Mouse (Mus musculus): ENCODE measurements at regions not wholly inside any gene's neighbourhood (a gene's known extent, or its start where the extent isn't known, plus 50 kb on each side); places are given as distances from the start of the nearest gene placed in this dataset.

DNA sequence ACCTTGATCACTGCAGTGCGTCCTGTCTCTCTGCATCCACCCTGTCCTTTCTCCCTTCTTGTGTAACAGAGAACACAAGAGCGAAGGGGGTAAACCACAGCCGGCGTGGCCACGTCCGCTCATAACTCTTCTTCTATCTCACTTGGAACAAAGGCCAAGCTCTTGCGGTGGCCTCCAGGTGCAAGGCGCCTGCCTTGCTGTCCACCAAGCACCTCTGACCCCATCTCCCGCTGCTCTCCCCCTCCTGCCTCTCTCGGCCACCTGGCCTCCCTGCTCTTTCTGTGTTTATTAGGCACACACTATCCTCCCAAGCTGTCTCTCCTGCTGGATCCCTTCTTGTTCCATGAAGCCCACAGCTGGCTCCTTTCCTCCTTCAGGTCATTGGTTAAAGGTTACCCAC lies 71.3 kb downstream of the Ccdc54 start:
- H3K9me3 ChIP-seq (replicated peaks; ENCODE audit: control insufficient read depth, low read length) = no peaks in the 10 kb centered on the region
- no peaks in the 10 kb centered on the region for H3K27me3 ChIP-seq (ENCODE audit: control insufficient read depth, insufficient read depth, low read length)
- no peak overlapping the region for H3K9ac ChIP-seq (replicated peaks; ENCODE audit: low read length)
- no peak overlapping the region for H3K4me3 ChIP-seq (ENCODE audit: low read depth, low read length)
- no peak overlapping the region for H3K4me2 ChIP-seq (ENCODE audit: low read depth, low read length)
- 76% methylated on average over 10 of the region's 10 CpGs for WGBS
- no peak for DNase-seq (ENCODE audit: low spot score)
- ATAC-seq (replicated peaks; ENCODE audit: insufficient number of reproducible peaks, low FRiP score, low TSS enrichment, low read depth) = no peak
- H3K27ac ChIP-seq (replicated peaks; ENCODE audit: low read depth, low read length) = no peak overlapping the region
- no peaks in the 10 kb centered on the region for H3K4me1 ChIP-seq (ENCODE audit: control insufficient read depth, insufficient read depth, low read length)
- H3K36me3 ChIP-seq (replicated peaks; ENCODE audit: control insufficient read depth, insufficient read depth, low read depth, low read length) = no peaks in the 10 kb centered on the region

DNA sequence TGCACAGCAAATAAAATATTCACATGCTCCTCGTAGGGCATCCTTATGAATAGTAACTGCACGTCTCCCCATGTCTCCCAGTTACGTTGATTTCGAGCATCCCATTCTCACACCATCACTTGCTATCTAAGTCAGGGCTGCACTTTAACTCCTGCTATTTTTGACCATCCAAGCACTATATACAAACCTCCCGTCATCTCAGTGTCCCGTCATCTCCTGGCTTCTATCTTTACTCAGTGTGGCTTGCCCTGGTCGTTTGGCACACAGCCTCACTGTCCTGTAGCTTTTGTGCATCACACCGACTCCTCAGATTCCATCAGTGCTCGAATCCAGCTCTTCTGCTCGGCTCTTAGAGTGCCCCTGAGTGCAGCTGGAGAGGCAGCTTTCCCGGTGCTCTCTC lies 74.4 kb downstream of the Ccdc54 start:
- H3K9ac ChIP-seq (replicated peaks; ENCODE audit: low read length) = no peak overlapping the region
- ATAC-seq (replicated peaks; ENCODE audit: insufficient number of reproducible peaks, low FRiP score, low TSS enrichment, low read depth) (no peak), DNase-seq (ENCODE audit: low spot score) (no peak)
- no peak overlapping the region for H3K4me3 ChIP-seq (ENCODE audit: low read depth, low read length)
- H3K27ac ChIP-seq (replicated peaks; ENCODE audit: low read depth, low read length) = no peak overlapping the region
- H3K9me3 ChIP-seq (replicated peaks; ENCODE audit: control insufficient read depth, low read length) = no peaks in the 10 kb centered on the region
- 78% methylated on average over 11 of the region's 11 CpGs for WGBS
- H3K36me3 ChIP-seq (replicated peaks; ENCODE audit: control insufficient read depth, insufficient read depth, low read depth, low read length) = no peaks in the 10 kb centered on the region
- H3K4me1 ChIP-seq (ENCODE audit: control insufficient read depth, insufficient read depth, low read length) = no peaks in the 10 kb centered on the region
- H3K4me2 ChIP-seq (ENCODE audit: low read depth, low read length) = no peak overlapping the region
- no peaks in the 10 kb centered on the region for H3K27me3 ChIP-seq (ENCODE audit: control insufficient read depth, insufficient read depth, low read length)

DNA sequence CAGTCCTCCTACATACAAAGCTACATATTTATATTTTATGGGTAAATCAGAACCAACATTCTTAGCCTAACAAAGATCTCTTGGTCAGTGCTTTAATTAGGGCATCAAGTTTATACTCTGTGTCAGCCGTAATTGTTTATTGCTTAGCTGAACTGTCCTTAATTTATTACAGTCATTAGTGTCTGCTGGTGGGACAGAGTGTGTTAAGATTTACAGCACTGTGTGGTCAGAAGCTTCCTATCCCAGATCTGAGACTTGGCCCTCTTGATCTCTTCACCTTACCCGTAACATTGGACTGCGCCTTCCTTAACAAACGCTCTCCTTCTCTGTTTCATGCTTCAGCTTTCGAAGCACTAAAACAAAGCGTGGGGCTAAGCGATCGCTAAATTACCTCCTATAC lies 75.9 kb downstream of the Ccdc54 start:
- ATAC-seq (replicated peaks; ENCODE audit: insufficient number of reproducible peaks, low FRiP score, low TSS enrichment, low read depth) (no peak), DNase-seq (ENCODE audit: low spot score) (no peak)
- WGBS = 94% methylated on average over 8 of the region's 8 CpGs
- Histone ChIP-seq H3K4me1 (ENCODE audit: control insufficient read depth, insufficient read depth, low read length) (no peaks in the 10 kb centered on the region), H3K4me2 (ENCODE audit: low read depth, low read length) (no peak overlapping the region), H3K4me3 (ENCODE audit: low read depth, low read length) (no peak overlapping the region), H3K27me3 (ENCODE audit: control insufficient read depth, insufficient read depth, low read length) (no peaks in the 10 kb centered on the region), H3K27ac (replicated peaks; ENCODE audit: low read depth, low read length) (no peak overlapping the region), H3K36me3 (replicated peaks; ENCODE audit: control insufficient read depth, insufficient read depth, low read depth, low read length) (no peaks in the 10 kb centered on the region), H3K9ac (replicated peaks; ENCODE audit: low read length) (no peak overlapping the region), H3K9me3 (replicated peaks; ENCODE audit: control insufficient read depth, low read length) (no peaks in the 10 kb centered on the region)

DNA sequence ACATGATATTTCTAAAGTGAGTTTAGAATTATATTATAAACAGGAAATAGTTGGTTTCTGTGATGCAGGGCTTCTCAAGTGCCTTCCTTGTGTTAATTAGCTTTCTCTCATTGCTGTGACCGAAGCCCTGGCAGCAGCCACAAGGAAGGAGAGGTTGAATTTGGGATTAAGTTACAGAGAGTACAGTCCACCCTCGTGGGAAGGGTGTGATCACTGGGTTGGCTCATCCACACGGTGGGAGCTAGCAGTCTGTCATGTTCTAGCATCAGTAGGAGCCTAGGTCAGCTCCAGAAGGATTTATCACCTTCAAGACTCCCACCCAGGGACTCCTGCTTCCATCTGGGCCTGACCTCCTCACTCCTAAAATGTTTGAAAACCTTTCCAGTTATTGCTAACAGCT lies 78.9 kb downstream of the Ccdc54 start:
- H3K4me3 ChIP-seq (ENCODE audit: low read depth, low read length) = no peak overlapping the region
- H3K27ac ChIP-seq (replicated peaks; ENCODE audit: low read depth, low read length) = no peak overlapping the region
- no peaks in the 10 kb centered on the region for H3K4me1 ChIP-seq (ENCODE audit: control insufficient read depth, insufficient read depth, low read length)
- H3K27me3 ChIP-seq (ENCODE audit: control insufficient read depth, insufficient read depth, low read length) = no peaks in the 10 kb centered on the region
- WGBS = 42% methylated on average over 3 of the region's 3 CpGs
- ATAC-seq (replicated peaks; ENCODE audit: insufficient number of reproducible peaks, low FRiP score, low TSS enrichment, low read depth) (no peak), DNase-seq (ENCODE audit: low spot score) (no peak)
- no peaks in the 10 kb centered on the region for H3K36me3 ChIP-seq (replicated peaks; ENCODE audit: control insufficient read depth, insufficient read depth, low read depth, low read length)
- H3K9ac ChIP-seq (replicated peaks; ENCODE audit: low read length) = no peak overlapping the region
- H3K4me2 ChIP-seq (ENCODE audit: low read depth, low read length) = no peak overlapping the region
- no peaks in the 10 kb centered on the region for H3K9me3 ChIP-seq (replicated peaks; ENCODE audit: control insufficient read depth, low read length)

DNA sequence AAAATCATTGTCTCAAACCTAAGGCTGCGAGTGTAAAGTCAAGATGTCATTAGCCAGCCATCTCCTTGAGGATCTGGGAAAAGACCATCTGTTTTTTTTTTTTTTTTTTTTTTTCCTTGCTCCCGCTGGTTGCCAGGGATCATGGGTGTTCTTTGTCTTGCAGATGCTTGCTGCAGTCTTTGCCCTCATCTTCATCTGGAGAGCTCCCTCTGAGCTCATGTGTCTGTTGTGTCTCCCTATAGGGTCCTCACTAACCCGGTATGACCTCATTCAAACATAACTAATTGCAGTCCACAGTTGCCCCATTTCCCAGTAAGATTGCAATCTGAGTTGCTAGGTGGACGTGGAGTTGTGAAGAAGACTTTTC lies 77.3 kb upstream of the Bbx start:
- 50% methylated on average over 4 of the region's 4 CpGs for WGBS
- Histone ChIP-seq H3K27ac (replicated peaks; ENCODE audit: low read depth, low read length) (no peak overlapping the region), H3K27me3 (ENCODE audit: control insufficient read depth, insufficient read depth, low read length) (no peaks in the 10 kb centered on the region), H3K9me3 (replicated peaks; ENCODE audit: control insufficient read depth, low read length) (no peaks in the 10 kb centered on the region), H3K4me2 (ENCODE audit: low read depth, low read length) (no peak overlapping the region), H3K9ac (replicated peaks; ENCODE audit: low read length) (no peak overlapping the region), H3K4me1 (ENCODE audit: control insufficient read depth, insufficient read depth, low read length) (no peaks in the 10 kb centered on the region), H3K4me3 (ENCODE audit: low read depth, low read length) (no peak overlapping the region), H3K36me3 (replicated peaks; ENCODE audit: control insufficient read depth, insufficient read depth, low read depth, low read length) (no peaks in the 10 kb centered on the region)
- DNase-seq (ENCODE audit: low spot score) = no peak
- no peak for ATAC-seq (replicated peaks; ENCODE audit: insufficient number of reproducible peaks, low FRiP score, low TSS enrichment, low read depth)

DNA sequence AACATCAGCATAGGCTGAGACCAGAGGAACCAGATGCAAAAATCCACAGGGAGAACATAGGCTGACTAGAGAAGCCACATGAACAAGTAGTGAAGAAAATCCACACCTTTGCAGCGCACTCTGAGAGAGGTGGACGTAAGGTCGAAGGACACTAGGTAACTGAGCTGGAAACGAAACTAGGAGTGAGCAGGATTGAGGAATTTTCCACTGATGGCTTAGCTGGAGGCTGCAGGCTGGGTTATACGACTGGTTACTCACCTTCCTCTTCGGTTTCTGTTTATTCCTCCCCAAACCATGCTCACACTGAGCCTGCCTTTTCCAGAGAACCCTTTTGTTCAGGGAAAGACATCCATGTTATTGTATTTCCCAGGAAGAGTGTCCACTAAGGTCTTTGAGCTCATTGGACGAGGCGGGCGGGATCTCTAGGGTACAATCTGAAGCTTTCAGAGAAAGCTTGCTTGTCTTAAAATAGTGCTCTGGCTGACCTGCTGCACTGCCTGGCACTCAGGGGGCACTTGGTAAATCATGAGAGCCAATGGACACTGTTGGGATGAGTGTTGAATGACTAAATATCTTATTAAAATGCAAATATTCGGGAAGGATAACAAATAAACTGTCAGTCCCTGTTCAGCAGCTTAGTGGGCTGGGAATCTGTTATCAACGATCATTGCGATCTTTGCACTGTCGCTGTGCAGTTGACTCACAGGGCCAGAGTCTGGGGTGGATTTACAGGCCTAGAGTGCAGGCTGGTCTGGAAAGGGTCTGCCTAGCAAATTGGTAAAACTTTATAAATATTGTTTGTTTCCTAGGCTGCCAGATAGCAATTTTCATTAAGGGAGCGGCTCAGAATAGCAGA lies 76.7 kb upstream of the Bbx start:
- H3K27ac ChIP-seq (replicated peaks; ENCODE audit: low read depth, low read length) = no peak overlapping the region
- H3K9me3 ChIP-seq (replicated peaks; ENCODE audit: control insufficient read depth, low read length) = no peaks in the 10 kb centered on the region
- DNase-seq (ENCODE audit: low spot score) (no peak), ATAC-seq (replicated peaks; ENCODE audit: insufficient number of reproducible peaks, low FRiP score, low TSS enrichment, low read depth) (no peak)
- no peak overlapping the region for H3K4me3 ChIP-seq (ENCODE audit: low read depth, low read length)
- H3K27me3 ChIP-seq (ENCODE audit: control insufficient read depth, insufficient read depth, low read length) = no peaks in the 10 kb centered on the region
- H3K9ac ChIP-seq (replicated peaks; ENCODE audit: low read length) = no peak overlapping the region
- H3K4me2 ChIP-seq (ENCODE audit: low read depth, low read length) = no peak overlapping the region
- H3K4me1 ChIP-seq (ENCODE audit: control insufficient read depth, insufficient read depth, low read length) = no peaks in the 10 kb centered on the region
- WGBS = 81% methylated on average over 14 of the region's 14 CpGs
- no peaks in the 10 kb centered on the region for H3K36me3 ChIP-seq (replicated peaks; ENCODE audit: control insufficient read depth, insufficient read depth, low read depth, low read length)

DNA sequence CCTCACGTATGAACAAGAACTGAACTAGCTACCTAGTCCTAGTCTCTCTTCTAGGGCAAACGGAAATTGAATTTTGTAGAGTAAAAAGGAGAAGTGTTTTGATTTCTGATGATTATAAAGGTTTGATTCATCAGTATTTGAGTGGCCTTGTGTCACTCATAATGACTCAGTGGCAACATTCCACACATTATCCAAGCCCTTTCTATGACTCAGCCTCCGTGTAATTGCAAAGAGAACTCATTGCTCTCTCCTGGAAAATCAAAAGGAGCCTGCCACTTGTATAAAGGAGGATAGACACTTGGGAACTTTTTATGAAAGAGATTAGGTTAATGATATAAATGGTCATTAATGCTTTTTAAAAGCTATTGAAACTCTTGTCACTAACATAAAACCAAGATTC lies 72.4 kb upstream of the Bbx start:
- Histone ChIP-seq H3K4me2 (ENCODE audit: low read depth, low read length) (no peak overlapping the region), H3K27ac (replicated peaks; ENCODE audit: low read depth, low read length) (no peak overlapping the region), H3K9me3 (replicated peaks; ENCODE audit: control insufficient read depth, low read length) (no peaks in the 10 kb centered on the region), H3K9ac (replicated peaks; ENCODE audit: low read length) (no peak overlapping the region), H3K4me1 (ENCODE audit: control insufficient read depth, insufficient read depth, low read length) (no peaks in the 10 kb centered on the region), H3K27me3 (ENCODE audit: control insufficient read depth, insufficient read depth, low read length) (no peaks in the 10 kb centered on the region), H3K4me3 (ENCODE audit: low read depth, low read length) (no peak overlapping the region), H3K36me3 (replicated peaks; ENCODE audit: control insufficient read depth, insufficient read depth, low read depth, low read length) (no peaks in the 10 kb centered on the region)
- ATAC-seq (replicated peaks; ENCODE audit: insufficient number of reproducible peaks, low FRiP score, low TSS enrichment, low read depth) (no peak), DNase-seq (ENCODE audit: low spot score) (no peak)
- WGBS = 80% methylated on average over 3 of the region's 3 CpGs

DNA sequence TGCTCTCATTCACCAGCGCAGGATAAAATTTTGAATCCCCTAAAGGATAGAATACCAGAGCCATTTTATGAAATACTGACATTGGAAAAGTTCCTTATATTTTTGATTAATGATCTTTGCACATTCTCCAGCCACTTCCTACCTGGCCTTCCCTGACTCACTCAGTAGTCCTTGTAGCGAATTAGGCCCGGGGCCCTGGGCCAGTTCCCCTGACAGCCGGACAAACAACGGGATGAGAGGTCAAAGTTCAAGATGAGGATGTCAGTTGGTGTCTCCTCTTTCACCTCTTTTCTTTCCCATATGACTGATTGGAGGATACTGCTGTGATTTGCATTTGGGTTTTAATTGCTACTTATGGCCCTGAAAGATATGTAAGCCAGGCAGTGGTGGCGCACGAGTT lies 66.7 kb upstream of the Bbx start:
- Histone ChIP-seq H3K9me3 (replicated peaks; ENCODE audit: control insufficient read depth, low read length) (no peaks in the 10 kb centered on the region), H3K4me2 (ENCODE audit: low read depth, low read length) (no peak overlapping the region), H3K36me3 (replicated peaks; ENCODE audit: control insufficient read depth, insufficient read depth, low read depth, low read length) (no peaks in the 10 kb centered on the region), H3K4me3 (ENCODE audit: low read depth, low read length) (no peak overlapping the region), H3K27ac (replicated peaks; ENCODE audit: low read depth, low read length) (no peak overlapping the region), H3K9ac (replicated peaks; ENCODE audit: low read length) (no peak overlapping the region), H3K4me1 (ENCODE audit: control insufficient read depth, insufficient read depth, low read length) (no peaks in the 10 kb centered on the region), H3K27me3 (ENCODE audit: control insufficient read depth, insufficient read depth, low read length) (no peaks in the 10 kb centered on the region)
- WGBS = 62% methylated on average over 7 of the region's 7 CpGs
- DNase-seq (ENCODE audit: low spot score) (no peak), ATAC-seq (replicated peaks; ENCODE audit: insufficient number of reproducible peaks, low FRiP score, low TSS enrichment, low read depth) (no peak)
